Mouse (Mus musculus) gastrocnemius, adult 18-20 months (tissue): ENCODE results near the gene Sub1. TPM values are rescaled to one million over a fixed set of nuclear protein-coding genes. Genes with fewer than 3 reads are reported as not detected.
A peak's percentile ranks its signal among the peaks of the same experiment; 100 is the strongest.

Experiments used
- DNase-seq: peaks from one replicate; pipeline ENCODE4 v3.0.0; 2021; ENCODE audit warnings: low spot score
- total RNA-seq, 2 experiments: library from RNA; stranded (reverse); gene quantifications; 2 replicates each; pipeline ENCODE4 v1.2.3; 2021

The Sub1 gene
- total RNA-seq, 2 experiments from 2014 or later, result 85.1 to 119 TPM

- DNase-seq, result no peak
Measured at GRCm38 (mm10) chr15:11968851-11969250, 27.9 kb downstream of the Sub1 start.

GRCm38 (mm10) chr15:11966367-11966766, 30.4 kb downstream of the Sub1 start:
- DNase-seq, result peak; percentile 44

GRCm38 (mm10) chr15:11965201-11965845, 31.5 kb downstream of the Sub1 start:
- no peak for DNase-seq

- DNase-seq, result no peak
Measured at GRCm38 (mm10) chr15:11963791-11964525, 32.8 kb downstream of the Sub1 start.

GRCm38 (mm10) chr15:11959716-11960115, 37.1 kb downstream of the Sub1 start:
- DNase-seq, result no peak

- DNase-seq, result peak; percentile 23
Measured at GRCm38 (mm10) chr15:11956129-11956528, 40.7 kb downstream of the Sub1 start.

- DNase-seq, result no peak
Measured at GRCm38 (mm10) chr15:11954190-11954589, 42.6 kb downstream of the Sub1 start.

- no peak for DNase-seq
Measured at GRCm38 (mm10) chr15:11952159-11952558, 44.6 kb downstream of the Sub1 start.

- no peak for DNase-seq
Measured at GRCm38 (mm10) chr15:11951181-11951580, 45.6 kb downstream of the Sub1 start.

- no peak for DNase-seq
Measured at GRCm38 (mm10) chr15:11950144-11950543, 46.6 kb downstream of the Sub1 start.

- no peak for DNase-seq
Measured at GRCm38 (mm10) chr15:11949490-11949889, 47.3 kb downstream of the Sub1 start.

- DNase-seq, result no peak
Measured at GRCm38 (mm10) chr15:11940855-11941254, 55.9 kb downstream of the Sub1 start.

Other genes with a start within 250 kb of the Sub1 start
- gene Npr3, start 89.7 kb downstream of the Sub1 start, total RNA-seq, result 1 to 10 TPM; 8.4 to 8.6 TPM
- 10 to 100 TPM; 57.8 to 68.4 TPM for gene Zfr, start 120.8 kb upstream of the Sub1 start, total RNA-seq
- gene Mtmr12, start 208.0 kb upstream of the Sub1 start, total RNA-seq, result 1 to 10 TPM; 2.2 to 4.0 TPM